Mouse (Mus musculus) hematopoietic multipotent progenitor cell, adult 10-12 weeks (in vitro differentiated cells): ENCODE data around the gene Inafm1. TPM values are rescaled to one million over a fixed set of nuclear protein-coding genes. Genes with fewer than 3 reads are reported as not detected.

Source experiments
- polyA plus RNA-seq: library from polyadenylated mRNA; stranded (reverse); fragments of >175 nt; gene quantifications from 2 replicates; pipeline ENCODE4 v1.2.3, GENCODE M21; 2012; ENCODE audit warnings: low replicate concordance

The Inafm1 gene
- polyA plus RNA-seq = 28.8 and 82.8 TPM in 2 replicates

GRCm38 (mm10) chr7:16273081-16273765 lies at the start of gene Inafm1:
Gene Inafm1, minus strand, starts transcription at chr7:16273617.

GRCm38 (mm10) chr7:16308093-16308492 lies 34.7 kb upstream of the Inafm1 start, which contains the start of gene Bbc3:
Gene Bbc3, plus strand, starts transcription at chr7:16308393.

GRCm38 (mm10) chr7:16286026-16286961 lies 12.9 kb upstream of the Inafm1 start, which contains the start of gene Ccdc9:
Gene Ccdc9, minus strand, starts transcription at chr7:16286795.

GRCm38 (mm10) chr7:16259110-16259590 lies 14.3 kb downstream of the Inafm1 start, which contains the start of gene C5ar1:
Gene C5ar1, minus strand, starts transcription at chr7:16259540.

GRCm38 (mm10) chr7:16244067-16244466 lies 29.4 kb downstream of the Inafm1 start, which contains the start of gene C5ar2:
Gene C5ar2, minus strand, starts transcription at chr7:16244154.

Other genes with a start within 250 kb of the Inafm1 start
- 162 and 369 TPM in 2 replicates for gene Bicra, start 225.7 kb downstream of the Inafm1 start, polyA plus RNA-seq
- 0.51 TPM in 1 of 2 replicates, not detected in the other for gene Zfp541, start 211.8 kb downstream of the Inafm1 start, polyA plus RNA-seq
- gene Napa, start 175.2 kb downstream of the Inafm1 start, polyA plus RNA-seq = 107 and 182 TPM in 2 replicates
- gene Kptn, start 153.7 kb downstream of the Inafm1 start, polyA plus RNA-seq = 18.1 and 30.7 TPM in 2 replicates
- gene Slc8a2, start 143.8 kb downstream of the Inafm1 start, polyA plus RNA-seq = 0.44 and 0.93 TPM in 2 replicates
- gene Meis3, start 98.5 kb downstream of the Inafm1 start, polyA plus RNA-seq = 18.3 and 26.2 TPM in 2 replicates
- 48.5 and 105 TPM in 2 replicates for gene Dhx34, start 51.6 kb downstream of the Inafm1 start, polyA plus RNA-seq
- gene C5ar2, start 29.5 kb downstream of the Inafm1 start, polyA plus RNA-seq = 0.54 and 0.97 TPM in 2 replicates
- gene C5ar1, start 14.1 kb downstream of the Inafm1 start, polyA plus RNA-seq = 7.8 and 14.0 TPM in 2 replicates
- gene Ccdc9, start 13.2 kb upstream of the Inafm1 start, polyA plus RNA-seq = 99.7 and 173 TPM in 2 replicates
- gene Bbc3, start 34.8 kb upstream of the Inafm1 start, polyA plus RNA-seq = 52.3 and 259 TPM in 2 replicates
- 13.9 and 16.1 TPM in 2 replicates for gene Sae1, start 114.2 kb upstream of the Inafm1 start, polyA plus RNA-seq
- gene Zc3h4, start 127.3 kb upstream of the Inafm1 start, polyA plus RNA-seq = 164 and 303 TPM in 2 replicates
- 111 and 173 TPM in 2 replicates for gene Tmem160, start 179.2 kb upstream of the Inafm1 start, polyA plus RNA-seq
- not detected in 2 replicates for gene Npas1, start 204.1 kb upstream of the Inafm1 start, polyA plus RNA-seq